Mouse (Mus musculus): Measurements from ENCODE around the gene Olfr653.
A peak's percentile ranks its signal among the peaks of the same experiment; 100 is the strongest.

Gene Olfr653

DNA sequence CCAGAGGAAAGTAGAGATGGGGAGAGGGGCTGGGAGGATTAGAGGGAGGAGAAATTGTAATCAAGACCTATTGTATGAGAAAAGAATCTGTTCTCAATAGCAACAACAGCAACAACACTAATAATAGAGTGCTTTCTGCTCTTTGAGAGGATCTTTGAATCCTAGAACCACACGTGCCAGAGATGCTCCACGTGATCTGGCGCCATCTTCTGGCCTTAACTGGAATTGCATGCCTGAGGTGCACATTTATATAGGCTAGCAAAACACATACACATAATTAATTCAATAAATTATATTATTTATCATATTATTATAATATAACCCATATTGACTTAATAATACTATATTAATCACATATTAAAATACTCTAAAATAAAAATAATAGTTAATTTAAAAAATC lies 26.1 kb downstream of the Olfr653 start:
- Histone ChIP-seq H3K4me3 (replicated peaks; ENCODE audit: low read length) (no peak overlapping the region), H3K36me3 (ENCODE audit: insufficient read depth, low read length) (no peaks in the 10 kb centered on the region), H3K27me3 (ENCODE audit: insufficient read depth, low read length) (no peaks in the 10 kb centered on the region), H3K4me1 (replicated peaks; ENCODE audit: low read depth, low read length) (no peaks in the 10 kb centered on the region), H3K9me3 (ENCODE audit: low read length) (no peaks in the 10 kb centered on the region)
- TF ChIP-seq NANOG (IDR thresholded peaks at IDR 0.05; ENCODE audit: borderline replicate concordance, low read length) = no peak
- no peak for TF ChIP-seq POU5F1 (IDR thresholded peaks at IDR 0.05; ENCODE audit: borderline replicate concordance, low read length)
- TF ChIP-seq CTCF (conservative IDR thresholded peaks at IDR 0.05; ENCODE audit: low read length) = peak; percentile 98

DNA sequence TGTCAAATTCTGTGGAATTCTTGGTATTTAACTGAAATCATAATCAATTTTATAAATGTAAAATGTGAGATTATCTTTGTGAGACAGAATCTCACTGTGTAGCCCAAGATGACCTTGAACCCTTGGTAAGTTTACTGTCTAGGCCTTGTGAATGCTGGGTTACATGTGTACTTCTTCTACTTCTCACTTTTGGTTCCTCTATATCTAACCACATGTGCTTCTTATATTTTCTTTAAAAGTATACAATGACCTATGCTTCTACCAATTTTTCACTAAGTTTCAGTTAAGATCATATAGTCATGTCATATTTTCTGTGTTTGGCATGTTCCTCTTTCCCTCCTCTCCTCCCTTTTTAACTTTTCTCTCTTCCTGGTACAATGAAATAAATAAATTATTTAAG lies 27.6 kb downstream of the Olfr653 start:
- Histone ChIP-seq H3K36me3 (ENCODE audit: insufficient read depth, low read length) (no peaks in the 10 kb centered on the region), H3K9me3 (ENCODE audit: low read length) (no peaks in the 10 kb centered on the region)
- TF ChIP-seq CTCF (conservative IDR thresholded peaks at IDR 0.05; ENCODE audit: low read length) = no peak
- no peak for TF ChIP-seq POU5F1 (IDR thresholded peaks at IDR 0.05; ENCODE audit: borderline replicate concordance, low read length)
- TF ChIP-seq NANOG (IDR thresholded peaks at IDR 0.05; ENCODE audit: borderline replicate concordance, low read length) = no peak

DNA sequence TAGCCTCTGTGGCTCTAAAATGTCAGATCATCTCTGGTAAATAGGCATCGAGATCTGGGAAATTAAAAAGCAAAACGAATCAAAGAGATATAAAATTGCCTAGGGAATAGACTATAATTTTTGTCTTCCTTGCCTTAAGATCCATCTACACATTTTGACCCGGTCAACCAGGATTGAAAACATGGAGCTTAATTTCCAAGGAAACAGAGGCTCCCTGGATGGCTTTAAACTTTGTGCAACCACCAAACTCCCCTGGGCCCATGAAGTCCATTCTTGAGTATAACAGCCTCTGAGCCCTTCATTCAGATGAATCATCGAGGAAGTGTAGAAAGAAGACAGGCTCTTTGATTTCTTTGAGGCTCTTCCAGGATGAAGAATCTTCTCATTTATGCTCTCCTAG lies 36.5 kb downstream of the Olfr653 start, which contains the start of gene Olfr656:
Olfr656 (plus strand) TSS at position 301 of the 400 bp plus-strand sequence.
- no peak for TF ChIP-seq CTCF (conservative IDR thresholded peaks at IDR 0.05; ENCODE audit: low read length)
- TF ChIP-seq POU5F1 (IDR thresholded peaks at IDR 0.05; ENCODE audit: borderline replicate concordance, low read length) = no peak
- TF ChIP-seq NANOG (IDR thresholded peaks at IDR 0.05; ENCODE audit: borderline replicate concordance, low read length) = no peak
- Histone ChIP-seq H3K27me3 (ENCODE audit: insufficient read depth, low read length) (no peaks in the 10 kb centered on the region), H3K9me3 (ENCODE audit: low read length) (no peaks in the 10 kb centered on the region), H3K4me1 (replicated peaks; ENCODE audit: low read depth, low read length) (no peaks in the 10 kb centered on the region), H3K36me3 (ENCODE audit: insufficient read depth, low read length) (no peaks in the 10 kb centered on the region), H3K4me3 (replicated peaks; ENCODE audit: low read length) (no peak within 1 kb of the TSS)

More for the DNA sequence above, 27.6 kb downstream of the Olfr653 start:
- no peaks in the 10 kb centered on the region for H3K4me1 ChIP-seq (replicated peaks; ENCODE audit: low read depth, low read length)
- H3K27me3 ChIP-seq (ENCODE audit: insufficient read depth, low read length) = no peaks in the 10 kb centered on the region
- H3K4me3 ChIP-seq (replicated peaks; ENCODE audit: low read length) = no peak overlapping the region

DNA sequence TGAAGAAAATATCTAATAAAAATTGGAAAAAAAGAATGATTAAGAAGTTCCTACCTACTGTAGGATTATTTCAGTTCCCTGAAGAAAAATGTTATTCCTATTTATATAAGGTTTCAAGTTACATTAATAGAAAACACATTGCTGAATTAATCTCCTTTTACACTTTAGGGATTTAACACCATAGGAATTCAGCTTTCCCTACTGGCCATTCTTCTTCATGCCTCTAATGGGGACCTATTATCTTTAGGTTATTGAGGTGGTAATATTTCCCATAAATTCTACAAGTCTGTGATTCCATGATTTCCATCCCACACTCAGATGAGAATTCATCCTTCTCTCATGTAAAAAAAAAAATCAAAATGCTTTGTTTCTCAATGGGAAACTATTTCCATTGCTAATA lies 47.4 kb downstream of the Olfr653 start, which contains the start of gene Olfr657:
Olfr657 (plus strand) TSS at position 301 of the 400 bp plus-strand sequence.
- H3K4me1 ChIP-seq (replicated peaks; ENCODE audit: low read depth, low read length) = no peaks in the 10 kb centered on the region
- H3K36me3 ChIP-seq (ENCODE audit: insufficient read depth, low read length) = no peaks in the 10 kb centered on the region
- no peaks in the 10 kb centered on the region for H3K27me3 ChIP-seq (ENCODE audit: insufficient read depth, low read length)
- H3K9me3 ChIP-seq (ENCODE audit: low read length) = no peaks in the 10 kb centered on the region
- no peak for TF ChIP-seq POU5F1 (IDR thresholded peaks at IDR 0.05; ENCODE audit: borderline replicate concordance, low read length)
- no peak for TF ChIP-seq NANOG (IDR thresholded peaks at IDR 0.05; ENCODE audit: borderline replicate concordance, low read length)
- TF ChIP-seq CTCF (conservative IDR thresholded peaks at IDR 0.05; ENCODE audit: low read length) = no peak
- H3K4me3 ChIP-seq (replicated peaks; ENCODE audit: low read length) = no peak within 1 kb of the TSS

Measured in E14TG2a.4 (cell line).